Mouse (Mus musculus) kidney, postnatal 36 days (tissue): ENCODE measurements around the gene Lypla2.

Experiments
- DNase-seq, 2 experiments: peaks; one replicate each; pipeline ENCODE4 v3.0.0; 2021 to 2022; ENCODE audit warnings: mixed read lengths in 2 of 2

Gene Lypla2

DNA sequence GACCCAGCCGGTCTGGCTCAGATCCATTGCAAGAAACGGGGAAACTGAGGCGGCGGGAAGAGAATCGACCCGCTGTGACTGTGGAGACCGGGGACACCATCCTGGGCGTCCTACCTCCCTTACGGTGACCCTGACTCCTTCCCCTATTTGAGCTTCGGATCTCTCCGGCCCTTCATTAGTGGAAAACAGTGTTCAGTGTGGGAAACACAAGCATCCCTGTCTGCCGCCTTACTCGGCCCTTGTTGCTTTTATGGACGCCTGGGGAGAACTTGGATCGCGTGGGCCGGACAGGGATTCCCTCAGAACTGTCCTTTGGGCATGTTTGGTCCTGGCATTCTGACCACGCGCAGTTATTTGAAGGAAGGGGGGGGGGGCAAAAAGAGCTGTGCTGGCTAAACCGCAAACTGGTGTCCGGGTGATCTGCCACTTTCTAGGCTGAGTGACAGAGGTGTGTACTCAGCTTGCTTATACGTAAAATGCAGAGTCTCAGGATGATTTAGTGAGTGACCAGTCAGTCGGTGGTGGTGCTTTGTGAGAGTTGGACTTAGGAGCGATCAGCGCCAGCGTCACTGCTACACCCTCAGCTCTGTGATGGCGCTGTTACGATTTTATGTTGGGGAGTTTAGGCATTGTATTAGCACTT lies 25.6 kb downstream of the Lypla2 start:
- DNase-seq: peak in 1 of 2 experiments; percentile 48

DNA sequence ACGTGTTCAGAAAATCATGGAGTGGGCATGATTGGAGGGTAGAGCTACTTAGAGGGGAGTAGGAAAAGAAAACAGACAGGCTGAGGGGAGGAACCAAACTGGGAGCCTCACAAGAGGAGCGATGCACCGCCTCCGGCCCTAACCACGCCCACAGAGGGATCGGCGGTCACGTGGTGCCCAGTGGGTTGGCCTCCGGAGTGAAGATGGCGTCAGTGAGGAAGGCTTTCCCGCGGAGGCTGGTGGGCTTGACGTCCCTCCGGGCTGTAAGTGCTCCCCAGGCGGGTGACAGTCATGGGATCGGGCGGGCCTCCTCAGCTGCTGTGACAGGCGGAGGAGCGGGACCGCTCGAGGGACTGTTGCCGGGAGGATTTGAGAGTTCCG lies 26.2 kb downstream of the Lypla2 start, which contains the start of gene Hmgcl:
Hmgcl (plus strand) TSS at position 171 of the 381 bp plus-strand sequence.
- peak; percentile 96 to 99 for DNase-seq

DNA sequence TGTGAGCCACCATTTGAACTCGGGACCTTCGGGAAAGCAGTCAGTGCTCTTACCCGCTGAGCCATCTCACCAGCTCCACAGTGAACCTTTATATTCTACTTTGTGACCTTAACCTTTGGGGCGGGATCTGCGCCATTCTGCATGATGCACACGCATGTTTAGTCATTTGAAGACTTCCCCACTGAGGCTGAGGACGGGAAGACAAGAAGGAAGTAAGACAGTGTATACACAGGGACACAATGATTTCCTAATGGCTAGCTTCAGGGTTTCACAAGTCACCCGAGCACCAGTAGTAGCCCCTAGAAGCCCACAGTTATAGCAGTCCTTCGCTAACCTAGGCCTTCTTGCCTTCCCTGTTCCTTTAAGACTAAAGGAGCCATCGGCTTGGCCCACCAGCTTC lies 26.7 kb downstream of the Lypla2 start:
- no peak for DNase-seq

DNA sequence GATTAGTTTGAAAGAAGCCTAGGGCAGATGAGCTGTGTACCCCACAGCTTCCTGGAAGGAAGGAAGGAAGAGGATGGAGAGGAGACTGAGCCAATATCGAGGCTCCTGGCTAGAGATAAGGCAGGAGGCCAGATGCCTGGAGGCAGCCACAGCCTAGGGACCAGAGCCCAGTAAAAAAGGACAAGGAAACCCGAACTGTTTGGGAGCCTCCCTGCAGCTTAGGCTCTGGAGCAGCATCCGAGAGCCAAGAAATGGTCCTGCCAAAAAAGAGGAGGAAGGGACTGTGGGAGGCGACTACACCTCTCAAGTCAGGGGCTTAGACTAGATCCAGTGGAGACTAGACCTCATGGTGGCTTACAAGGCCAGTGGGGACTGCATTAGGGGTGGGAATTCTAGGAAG lies 29.0 kb downstream of the Lypla2 start:
- no peak for DNase-seq

DNA sequence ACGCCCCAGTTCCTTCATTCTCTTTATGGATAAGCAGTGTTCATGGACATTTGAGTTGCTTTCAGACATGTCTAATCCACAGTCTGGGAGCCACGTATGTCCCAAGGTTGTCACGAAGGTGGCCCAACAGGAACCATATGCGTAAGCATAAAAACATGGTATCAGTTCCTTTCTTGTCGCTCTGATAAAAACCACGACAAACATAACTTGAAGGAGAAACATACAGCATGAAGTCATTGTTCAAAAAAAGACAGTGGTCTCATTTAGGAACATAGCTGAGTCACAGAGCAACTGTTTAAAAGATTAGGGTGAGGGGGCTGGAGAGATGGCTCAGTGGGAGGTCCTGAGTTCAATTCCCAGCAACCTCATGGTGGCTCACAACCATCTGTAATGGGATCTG lies 30.2 kb downstream of the Lypla2 start:
- DNase-seq: no peak

DNA sequence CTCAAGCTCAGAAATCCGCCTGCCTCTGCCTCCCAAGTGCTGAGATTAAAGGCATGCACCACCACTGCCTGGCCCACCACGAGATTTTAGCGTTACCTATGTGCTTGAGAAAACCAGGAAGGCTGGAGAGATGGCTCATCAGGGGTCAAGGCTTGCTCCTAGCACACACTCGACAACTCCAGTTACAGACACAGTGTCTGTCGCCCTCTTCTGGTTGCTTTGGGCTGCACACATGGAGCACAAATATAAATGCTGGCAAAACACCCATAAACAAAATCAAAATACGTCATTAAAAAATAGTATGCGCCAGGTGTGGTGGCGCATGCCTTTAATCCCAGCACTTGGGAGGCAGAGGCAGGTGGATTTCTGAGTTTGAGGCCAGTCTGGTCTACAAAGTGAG lies 31.4 kb downstream of the Lypla2 start:
- DNase-seq: peak in 1 of 2 experiments; percentile 55

DNA sequence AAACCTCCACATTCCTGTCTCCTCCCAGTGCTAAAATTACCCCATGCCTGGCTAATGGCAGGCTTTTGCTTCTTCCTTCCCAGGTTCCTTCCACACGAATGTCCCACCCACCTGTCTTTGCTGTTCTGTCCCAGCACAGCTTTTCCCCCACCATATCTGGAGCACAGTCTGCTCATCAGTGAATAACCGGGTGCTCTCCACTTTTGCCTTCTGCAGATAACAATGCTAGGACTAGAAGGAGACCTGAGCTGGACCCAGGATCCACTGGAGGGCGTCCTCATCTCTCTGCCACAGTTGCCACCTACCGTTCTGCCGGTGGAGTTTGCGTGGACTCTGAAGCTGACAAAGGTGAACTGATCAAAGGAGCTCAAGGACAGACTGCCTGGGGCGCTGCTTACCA lies 33.6 kb downstream of the Lypla2 start:
- DNase-seq: no peak

DNA sequence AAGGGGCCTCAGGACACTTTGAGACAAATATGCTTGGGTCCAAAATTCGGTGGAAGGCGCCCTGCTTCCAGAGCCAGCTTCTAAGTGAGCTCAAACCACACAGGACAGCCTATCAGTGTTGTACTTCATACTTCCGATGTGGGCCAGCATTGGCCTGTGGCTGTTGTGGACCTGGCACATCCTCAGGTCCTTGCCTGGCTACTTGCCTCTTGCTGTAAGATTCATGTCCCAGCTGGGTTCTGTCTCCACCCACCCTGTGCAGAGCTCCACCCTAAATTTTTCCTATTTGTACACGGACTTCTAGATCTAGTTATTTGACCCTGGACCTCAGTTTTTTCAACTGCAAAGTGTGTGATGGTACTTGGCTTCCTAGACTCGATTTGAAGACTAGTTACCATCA lies 36.9 kb downstream of the Lypla2 start:
- no peak for DNase-seq

DNA sequence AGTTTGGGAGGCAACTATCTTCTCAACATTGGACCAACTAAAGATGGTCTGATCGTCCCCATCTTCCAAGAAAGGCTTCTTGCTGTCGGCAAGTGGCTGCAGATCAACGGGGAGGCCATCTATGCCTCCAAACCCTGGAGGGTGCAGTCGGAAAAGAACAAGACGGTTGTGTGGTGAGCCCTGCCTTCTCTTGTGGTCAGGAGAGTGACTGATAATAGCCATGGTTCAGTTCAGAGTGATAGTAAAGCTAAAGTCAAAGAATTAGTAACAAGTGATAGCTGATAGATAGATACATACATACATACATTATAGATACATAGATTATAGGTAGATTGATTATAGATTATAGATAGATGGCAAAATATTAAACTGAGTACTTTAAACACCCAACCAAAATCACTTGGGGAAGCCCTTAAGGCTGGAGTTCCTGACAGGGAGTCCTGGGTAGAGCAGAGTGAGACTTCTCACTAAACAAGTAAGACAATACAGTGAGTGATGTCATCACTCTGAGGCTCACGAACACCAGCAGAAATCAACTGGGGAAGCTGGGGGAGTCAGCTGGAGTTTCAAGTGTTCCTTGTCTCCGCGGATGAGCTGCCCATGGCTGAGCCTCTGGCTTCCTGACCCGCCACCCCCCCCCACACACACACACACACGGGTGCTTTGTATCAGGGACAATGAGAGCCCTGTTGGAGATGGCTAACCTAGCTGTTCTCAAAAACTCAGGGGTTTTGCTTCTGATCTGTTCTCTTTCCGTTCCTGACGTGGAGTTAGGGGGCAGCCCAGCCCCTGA lies 37.5 kb downstream of the Lypla2 start:
- no peak for DNase-seq

DNA sequence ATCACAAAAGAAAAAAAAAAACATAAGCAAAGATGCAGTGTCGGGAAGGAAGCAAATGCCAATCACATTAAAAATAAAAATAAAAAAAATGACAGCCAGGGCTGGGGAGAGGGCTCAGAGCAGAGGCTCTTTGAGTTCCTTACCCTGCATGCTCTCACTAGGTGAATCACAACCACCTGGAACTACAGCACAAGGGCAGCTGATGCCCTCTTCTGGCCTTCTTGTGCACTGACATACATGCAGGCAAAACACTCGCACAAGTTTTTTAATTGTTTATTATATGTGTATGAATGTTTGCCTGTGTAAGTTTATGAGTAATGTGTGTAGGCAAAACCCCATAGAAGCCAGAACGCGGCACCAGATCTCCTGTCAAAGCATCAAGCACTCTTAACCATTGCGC lies 40.6 kb downstream of the Lypla2 start:
- peak in 1 of 2 experiments; percentile 54 for DNase-seq

DNA sequence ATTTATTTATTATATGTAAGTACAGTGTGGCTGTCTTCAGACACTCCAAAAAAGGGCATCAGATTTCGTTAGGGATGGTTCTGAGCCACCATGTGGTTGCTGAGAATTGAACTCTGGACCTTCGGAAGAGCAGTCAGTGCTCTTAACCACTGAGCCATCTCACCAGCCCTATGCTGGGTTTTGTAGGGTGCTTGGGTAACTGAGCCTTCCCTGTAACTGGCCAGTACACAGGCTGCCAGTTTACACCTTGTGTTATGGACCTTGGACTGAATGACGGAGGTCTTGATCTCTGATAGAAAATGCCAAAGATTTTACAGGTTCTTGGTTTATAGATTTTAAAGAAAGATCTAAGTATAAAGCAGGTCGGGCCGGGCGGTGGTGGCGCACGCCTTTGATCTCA lies 42.2 kb downstream of the Lypla2 start:
- DNase-seq: peak in 1 of 2 experiments; percentile 34

DNA sequence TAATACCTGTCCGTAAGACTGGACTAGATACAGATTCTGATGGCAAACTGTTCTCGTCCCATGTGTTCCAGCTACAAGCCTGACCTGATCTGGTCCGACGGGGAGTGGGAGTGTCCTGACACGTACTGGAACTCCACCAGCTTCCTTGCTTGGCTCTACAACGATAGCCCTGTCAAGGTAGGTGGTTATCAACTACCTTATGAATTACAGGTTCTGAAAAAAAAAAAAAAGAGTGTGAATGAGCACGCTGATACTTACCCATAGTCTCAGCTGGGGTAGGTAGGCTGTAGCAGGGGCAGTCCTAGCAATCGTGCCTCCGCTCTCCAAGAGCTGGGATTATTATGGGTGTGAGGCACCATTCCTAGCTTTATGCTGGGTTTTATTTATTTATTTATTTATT lies 42.6 kb downstream of the Lypla2 start:
- no peak for DNase-seq

DNA sequence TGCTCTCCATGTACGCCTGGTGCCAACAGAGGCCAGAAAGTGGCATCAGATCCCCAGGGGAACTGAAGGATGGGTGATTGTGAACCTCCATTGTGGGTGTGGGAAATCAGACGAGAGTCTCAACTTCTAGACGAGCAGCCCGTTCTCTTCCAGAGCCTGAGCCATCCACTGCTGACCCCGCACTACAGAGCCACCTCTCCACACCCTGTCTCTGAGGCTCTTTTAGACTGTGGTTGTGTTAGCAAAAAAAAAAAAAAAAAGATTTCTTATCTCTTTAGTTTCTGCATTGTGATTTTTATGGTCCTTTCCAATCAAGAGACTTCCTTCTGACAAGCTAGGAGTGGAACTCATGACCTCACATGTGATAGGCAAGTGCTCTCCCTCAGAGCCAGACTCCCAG lies 43.0 kb downstream of the Lypla2 start:
- DNase-seq: no peak

DNA sequence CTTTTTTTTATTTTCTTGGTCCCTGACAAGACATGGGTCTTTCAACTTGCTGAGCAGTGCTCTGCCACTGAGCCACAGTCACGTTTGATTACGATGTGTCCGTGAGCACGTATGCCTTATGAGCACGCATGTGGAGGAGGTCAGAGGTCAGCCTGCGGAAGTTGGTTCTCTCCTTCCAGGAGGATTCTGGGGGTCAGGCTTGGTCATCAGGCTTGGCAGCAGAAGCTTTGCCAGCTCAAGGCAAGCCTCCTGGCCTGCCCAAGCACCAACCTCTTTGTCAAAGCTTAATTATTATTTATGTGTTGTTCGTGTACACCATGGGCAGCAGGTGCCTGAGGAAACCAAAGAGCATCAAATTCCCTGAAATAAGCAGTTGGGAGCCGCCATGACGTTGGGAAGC lies 44.0 kb downstream of the Lypla2 start:
- DNase-seq: peak; percentile 34 to 62

DNA sequence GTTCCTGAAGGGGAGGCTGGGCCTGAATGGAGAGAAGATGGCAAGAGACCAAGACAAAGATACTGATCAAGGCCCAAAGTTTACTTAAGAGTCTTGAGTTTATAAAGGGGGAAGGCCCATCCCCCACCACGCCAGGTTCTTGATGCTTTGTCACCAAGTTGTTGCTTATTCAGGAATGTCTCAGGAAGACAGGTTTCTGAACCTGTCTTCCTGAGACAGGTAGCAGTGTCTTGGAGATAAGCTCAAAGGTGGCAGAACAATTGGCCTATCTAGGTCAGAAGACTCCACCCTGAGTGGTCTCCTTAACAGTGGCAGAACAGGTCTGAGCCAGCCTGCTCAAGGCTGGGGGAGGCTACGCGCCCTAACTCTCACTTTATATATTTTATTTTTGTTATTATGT lies 45.6 kb downstream of the Lypla2 start:
- DNase-seq: no peak

DNA sequence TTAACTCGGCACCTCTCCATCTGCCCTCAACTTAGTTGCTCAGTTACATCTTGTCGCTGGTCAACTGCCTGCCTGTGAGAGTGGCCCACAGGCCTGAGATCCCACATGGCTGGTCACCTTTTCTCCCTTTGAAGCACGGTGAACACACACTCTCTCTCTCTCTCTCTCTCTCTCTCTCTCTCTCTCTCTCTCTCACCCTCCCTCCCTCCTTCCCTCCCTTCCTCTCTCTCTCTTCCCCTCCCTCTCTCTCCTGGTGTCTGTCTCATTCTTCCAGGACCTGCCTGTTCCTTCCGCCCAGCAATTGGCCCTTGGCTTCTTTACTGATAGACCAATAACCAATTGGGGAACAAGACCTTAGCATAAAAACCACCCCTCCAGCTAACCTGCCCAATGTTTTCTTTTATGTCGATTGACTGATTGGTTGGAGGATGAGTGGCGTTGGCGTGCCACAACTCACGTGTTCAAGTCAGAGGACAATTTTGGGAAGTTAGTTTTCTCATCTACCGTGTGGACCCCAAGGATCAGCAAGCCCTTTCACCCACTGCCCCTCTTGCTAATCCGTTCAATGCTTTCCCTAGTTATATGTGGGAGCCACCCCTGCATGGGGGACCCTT lies 46.1 kb downstream of the Lypla2 start:
- no peak for DNase-seq

DNA sequence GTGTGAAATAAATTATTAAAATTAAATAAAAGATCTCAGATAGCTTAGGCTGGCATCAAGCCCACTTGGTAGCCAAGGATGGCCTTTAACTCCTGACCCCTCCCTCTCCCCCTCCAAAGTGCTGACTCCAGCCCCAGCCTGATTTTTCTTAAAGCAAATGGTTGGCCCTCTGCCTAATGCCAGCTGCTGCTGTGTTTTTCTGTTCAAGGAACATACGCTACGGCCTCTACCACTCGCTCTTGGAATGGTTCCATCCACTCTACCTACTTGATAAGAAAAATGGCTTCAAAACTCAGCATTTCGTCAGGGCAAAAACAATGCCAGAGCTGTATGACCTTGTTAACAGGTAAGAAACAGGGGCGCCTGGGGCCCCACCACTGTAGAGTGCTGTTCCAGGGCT lies 47.1 kb downstream of the Lypla2 start:
- DNase-seq: peak; percentile 67 to 78

DNA sequence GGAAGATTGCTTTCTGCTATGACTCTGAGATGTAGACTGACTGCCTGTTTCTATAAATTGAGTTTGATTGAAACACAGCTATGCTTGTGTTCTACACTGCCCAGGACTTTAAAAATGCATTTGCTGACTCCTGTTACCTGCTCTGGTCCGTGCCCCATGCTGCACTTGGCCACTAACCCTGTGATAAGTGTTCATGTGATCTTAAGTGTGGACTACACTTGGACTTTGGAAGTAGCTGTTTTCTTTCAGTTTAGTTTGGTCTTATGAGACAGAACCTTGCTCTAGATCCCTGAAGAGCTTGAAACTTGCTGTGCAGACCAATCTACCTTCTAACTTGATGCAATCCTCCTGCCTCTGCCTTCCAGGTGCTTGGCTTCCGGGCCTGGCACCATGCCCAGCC lies 48.0 kb downstream of the Lypla2 start:
- peak; percentile 55 to 77 for DNase-seq

DNA sequence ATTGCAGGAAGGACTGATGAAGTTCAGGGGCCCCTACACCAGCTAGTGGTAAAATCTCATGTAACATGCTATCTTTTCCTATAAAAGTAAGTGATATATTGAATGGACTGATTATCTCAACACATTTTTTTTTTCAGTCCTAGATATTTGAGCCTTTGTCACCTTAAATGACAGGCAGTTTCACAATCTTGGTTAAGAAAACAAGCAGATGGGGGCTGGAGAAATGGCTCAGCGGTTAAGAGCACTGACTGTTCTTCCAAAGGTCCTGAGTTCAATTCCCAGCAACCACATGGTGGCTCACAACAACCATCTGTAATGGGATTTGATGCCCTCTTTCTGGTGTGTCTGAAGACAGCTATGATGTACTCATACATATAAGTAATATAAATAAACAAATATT lies 50.2 kb downstream of the Lypla2 start:
- no peak for DNase-seq

DNA sequence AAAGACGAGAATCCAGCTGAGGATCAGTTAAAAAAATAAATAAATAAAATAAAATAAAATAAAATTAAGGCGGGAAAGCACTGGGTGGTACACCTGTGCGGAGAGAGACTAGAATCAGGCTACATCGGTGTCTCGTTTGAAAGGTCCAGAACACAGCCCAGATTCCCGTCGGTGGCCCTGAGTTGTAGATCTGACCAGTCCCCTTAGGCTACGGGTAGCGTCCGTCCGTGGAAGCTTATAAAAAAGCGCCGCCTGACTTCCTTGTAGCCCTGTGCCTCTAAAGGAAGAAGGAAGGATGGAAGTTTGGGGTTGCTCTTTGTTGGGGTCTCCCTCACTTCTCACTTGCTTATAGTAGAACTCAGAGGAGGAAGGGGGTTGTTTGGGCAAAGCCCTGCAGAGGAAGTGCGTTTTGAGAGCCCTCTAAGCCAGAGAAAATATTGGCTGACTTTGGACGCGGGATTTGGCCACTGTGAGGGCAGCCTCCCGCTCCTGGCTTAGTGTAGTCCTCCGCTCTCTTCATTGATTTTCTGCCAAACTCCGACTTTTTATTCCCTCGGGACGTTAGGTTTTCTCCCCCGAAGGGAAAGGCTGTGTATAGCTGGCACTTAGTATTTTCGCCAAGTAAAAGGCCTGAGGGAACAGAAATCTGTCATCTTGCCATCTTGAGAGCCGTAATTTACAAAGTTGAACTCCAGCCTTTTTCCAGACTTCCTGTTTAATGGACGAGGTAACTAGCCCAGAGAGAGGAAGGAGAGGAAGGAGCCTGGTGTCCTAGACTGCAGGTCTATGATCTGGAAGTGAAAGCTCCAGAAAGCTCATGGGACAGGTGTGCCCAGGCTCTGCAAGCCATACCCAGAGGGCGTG lies 50.9 kb downstream of the Lypla2 start:
- DNase-seq: peak; percentile 34 to 47

DNA sequence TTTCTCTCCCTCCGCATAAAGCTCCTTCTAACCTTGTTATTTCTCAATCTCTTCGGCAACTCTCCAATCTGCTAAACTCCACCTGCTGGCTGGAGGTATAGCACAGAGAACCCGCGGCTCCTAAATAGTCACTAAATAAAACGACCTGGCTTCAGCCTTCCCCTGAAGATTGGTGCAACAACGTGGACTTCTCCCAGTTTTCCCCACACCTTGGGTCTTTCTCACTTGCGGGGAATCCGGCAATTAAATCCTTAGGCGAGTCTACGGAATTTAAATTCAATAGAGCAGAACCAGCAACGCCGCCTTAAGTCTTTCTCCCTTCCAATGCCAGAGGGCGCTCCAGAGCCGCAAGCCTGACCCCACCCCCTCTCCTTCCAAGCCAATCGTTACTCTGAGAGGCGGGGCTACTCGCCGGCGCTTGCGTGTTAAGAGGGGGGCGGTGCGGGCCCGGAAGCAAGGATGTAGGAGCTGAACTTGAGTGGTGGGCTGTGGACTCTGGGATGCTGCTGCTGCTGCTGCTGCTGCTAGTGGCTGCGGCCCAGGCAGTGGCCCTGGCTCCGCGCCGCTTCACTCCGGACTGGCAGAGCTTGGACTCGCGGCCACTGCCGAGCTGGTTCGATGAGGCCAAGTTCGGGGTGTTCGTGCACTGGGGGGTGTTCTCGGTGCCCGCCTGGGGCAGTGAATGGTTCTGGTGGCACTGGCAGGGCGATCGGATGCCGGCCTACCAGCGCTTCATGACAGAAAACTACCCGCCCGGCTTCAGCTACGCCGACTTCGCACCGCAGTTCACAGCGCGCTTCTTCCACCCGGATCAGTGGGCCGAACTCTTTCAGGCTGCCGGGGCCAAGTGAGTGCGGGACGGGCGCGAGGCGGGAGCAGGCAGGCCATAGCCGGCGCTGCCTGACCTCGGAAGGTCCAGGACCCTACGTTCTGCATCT lies 51.9 kb downstream of the Lypla2 start, which contains the start of gene Fuca1:
Fuca1 (plus strand) TSS at position 432 of the 938 bp plus-strand sequence.
- peak; percentile 97 to 98 for DNase-seq

DNA sequence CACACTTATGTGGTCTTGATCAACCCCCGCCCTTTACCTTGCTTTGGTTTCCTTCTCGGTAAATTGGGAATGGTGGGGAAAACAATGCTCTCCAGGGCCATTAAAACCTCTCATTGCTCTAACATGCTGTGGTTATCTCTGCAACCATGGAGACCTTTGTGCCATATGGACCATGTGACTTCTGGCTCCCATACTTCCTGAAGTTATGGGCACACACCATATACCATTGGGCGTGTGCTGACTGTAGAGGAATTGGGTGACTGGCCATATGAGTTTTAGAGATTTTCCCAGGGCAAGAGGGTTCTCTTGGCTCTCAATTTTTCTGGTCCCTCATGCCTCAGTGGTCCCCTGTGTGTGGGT lies 53.2 kb downstream of the Lypla2 start:
- no peak for DNase-seq
